Mouse (Mus musculus): ENCODE measurements around the gene Gm45716.
"Not testable (repeated sequence)": the region's sequence is repeated elsewhere in the genome, so short reads cannot be mapped to it uniquely, and the experiment has no call there.

Gm45716 gene

DNA sequence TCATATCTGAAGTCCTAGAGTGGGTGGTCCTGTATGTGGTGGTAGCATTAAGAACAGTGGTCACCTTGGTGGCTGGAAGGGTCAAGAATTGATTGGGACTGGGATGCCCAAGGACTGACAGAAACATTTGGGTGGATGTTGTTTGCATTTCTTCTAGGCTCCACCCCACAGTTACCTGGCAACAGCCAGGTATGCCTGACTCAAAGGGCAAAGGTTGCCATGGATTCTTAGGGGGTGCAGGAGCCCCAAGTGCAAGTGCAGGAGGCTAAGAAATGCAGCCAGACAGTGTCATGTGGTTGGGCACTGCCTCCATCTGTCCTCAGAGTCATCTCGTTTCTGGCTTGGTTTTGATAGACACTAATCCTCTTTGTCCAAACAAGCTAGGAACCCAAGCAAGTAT is 86.7 kb downstream of the Gm45716 start:
- in situ Hi-C loops (cut with MboI; ENCODE audit: unreplicated experiment in 2 of 2), result no loop called here

DNA sequence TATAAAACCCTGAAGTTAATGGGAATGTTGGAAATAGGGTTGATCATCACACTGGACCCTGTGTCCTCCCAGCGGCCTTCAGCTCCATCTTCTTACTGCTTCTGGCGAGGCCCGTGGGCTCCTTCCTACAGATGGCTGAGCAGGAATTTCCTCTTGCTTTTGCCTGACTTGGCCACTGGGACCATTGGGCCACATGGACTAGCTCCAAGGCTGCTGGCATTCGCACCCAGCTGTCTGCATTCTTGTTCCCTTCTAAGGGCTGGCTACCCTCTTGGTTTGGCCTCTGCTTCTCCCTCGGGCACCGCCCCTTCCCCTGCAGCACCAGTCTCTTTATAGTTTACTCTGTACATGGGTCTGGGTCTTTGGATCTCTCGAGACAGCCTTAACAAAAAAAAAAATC is 88.2 kb downstream of the Gm45716 start:
- in situ Hi-C loops (cut with MboI; ENCODE audit: unreplicated experiment in 2 of 2), result no loop called here

DNA sequence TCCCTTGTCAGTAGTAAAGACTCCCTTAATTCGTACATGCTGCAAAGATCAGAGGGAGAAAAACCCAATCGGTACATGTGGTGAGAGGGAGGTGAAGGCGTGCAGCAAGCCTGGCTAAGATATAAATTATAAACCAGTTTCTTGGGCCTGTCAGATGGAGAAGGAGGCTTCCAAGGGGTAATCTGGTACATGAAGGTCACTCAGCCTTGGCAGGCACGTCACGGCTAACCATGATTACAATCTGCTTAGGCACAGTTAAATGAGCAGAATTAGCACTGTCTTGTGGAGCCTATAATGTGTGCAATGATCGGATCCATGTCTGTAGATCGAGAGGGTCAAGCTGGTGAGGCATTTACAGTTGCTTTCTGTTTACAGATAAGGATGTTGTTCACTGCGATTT is 88.7 kb downstream of the Gm45716 start:
- in situ Hi-C loops (cut with MboI; ENCODE audit: unreplicated experiment in 2 of 2), result no loop called here

DNA sequence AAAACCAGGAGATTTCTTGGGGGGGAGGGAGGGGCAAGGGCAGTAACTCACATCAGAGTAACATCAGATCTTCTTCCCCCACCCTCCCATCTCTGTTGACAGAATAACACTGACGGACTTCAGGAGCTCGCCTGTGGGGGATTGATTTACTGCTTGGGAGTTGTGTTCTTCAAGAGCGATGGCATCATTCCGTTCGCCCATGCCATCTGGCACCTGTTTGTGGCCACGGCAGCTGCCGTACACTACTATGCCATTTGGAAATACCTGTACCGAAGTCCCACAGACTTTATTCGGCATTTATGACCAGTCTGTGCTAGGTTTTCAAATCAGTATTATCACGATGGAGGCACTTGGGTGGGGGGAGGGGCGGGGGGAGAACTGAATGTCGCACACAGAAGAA is 89.1 kb downstream of the Gm45716 start:
- in situ Hi-C loops (cut with MboI; ENCODE audit: unreplicated experiment in 2 of 2), result no loop called here

DNA sequence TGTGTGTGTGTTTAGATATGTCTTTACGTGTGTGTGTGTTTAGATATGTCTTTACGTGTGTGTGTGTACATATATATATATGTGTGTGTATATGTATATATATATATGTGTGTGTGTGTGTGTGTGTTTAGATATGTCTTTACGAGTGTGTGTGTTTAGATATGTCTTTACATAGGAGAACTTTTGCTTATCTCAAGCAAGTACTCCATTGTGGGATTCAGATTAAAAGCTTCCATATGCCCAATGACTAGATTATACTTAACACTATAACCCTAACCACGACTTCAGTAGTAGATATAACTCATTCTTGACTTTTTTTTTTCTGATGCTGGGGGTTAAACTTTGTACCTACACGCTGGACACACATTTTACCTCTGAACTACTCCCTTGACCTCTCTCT is 92.6 kb downstream of the Gm45716 start:
- in situ Hi-C loops (cut with MboI; ENCODE audit: unreplicated experiment in 2 of 2), result no loop called here

DNA sequence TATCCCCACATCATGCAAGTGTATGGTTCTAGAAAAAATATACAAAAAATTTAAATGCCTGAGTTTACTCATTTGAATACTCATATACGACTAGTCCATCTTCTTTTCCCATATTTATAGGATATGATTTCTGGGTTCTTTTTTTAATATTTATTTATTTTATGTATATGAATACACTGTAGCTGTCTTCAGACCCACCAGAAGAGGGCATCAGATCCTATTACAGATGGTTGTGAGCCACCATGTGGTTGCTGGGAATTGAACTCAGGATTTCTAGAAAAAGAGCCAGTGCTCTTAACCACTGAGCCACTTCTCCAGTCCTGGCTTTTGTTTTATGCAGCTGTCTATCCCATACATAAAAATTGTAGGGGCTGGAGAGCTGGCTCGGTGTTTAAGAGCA is 94.5 kb downstream of the Gm45716 start:
- in situ Hi-C loops (cut with MboI; ENCODE audit: unreplicated experiment in 2 of 2), result not testable (repeated sequence)

DNA sequence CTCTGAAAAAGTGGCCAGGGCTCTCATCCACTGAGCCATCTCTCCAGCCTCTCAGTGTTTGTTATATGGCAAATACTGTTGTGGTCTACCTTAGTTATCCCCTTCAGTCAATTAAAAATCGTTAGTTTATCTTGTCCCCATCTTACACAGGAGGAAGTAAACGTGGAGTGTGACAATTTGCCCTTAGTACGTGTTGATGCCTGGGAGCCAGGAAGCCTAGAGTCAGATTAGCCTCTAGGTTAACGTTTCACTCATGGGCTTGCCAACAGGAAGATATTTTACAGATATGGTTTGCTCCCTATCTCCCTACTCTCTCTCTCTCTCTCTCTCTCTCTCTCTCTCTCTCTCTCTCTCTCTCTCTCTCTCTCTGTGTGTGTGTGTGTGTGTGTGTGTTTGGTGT is 95.7 kb downstream of the Gm45716 start:
- in situ Hi-C loops (cut with MboI; ENCODE audit: unreplicated experiment in 2 of 2), result no loop called here

DNA sequence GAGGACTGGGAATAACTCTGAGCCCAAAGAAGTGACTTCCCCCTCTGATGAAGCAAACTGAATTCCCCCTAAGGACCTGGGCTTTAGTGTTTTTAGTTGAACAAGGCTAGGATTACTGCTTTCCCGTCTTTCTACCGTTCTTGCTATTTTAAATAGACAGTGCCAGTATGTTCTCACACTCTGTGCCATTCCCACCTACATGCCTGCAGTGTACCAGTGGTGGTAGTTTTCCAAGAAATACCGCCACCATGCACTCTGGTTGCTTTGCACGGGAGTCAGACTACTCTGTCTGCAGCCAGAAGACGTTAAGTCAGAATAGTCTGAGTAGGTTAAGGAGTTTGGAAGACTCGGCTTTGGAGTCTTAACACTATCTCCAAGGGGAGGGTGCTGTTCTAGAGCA is 96.1 kb downstream of the Gm45716 start:
- in situ Hi-C loops (cut with MboI; ENCODE audit: unreplicated experiment in 2 of 2), result no loop called here

DNA sequence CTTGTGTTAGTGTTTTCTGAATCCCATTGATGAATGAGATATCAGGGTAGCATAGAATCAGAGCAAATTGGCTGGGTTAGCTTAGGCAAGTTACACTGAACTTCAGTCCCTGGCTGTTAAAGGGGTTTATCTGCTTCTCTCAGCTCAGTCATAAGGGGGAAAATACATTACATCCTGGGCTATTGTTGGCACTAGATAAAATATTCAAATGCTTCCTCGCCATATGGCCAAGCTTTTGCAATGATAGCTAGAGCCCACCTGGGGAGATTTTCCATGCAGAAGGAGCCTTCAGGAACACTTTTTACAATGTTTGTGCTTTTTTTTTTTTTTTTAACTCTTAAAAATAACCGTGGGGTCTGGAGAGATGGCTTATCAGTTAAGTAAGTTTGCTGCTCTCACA is 96.6 kb downstream of the Gm45716 start:
- in situ Hi-C loops (cut with MboI; ENCODE audit: unreplicated experiment in 2 of 2), result no loop called here

DNA sequence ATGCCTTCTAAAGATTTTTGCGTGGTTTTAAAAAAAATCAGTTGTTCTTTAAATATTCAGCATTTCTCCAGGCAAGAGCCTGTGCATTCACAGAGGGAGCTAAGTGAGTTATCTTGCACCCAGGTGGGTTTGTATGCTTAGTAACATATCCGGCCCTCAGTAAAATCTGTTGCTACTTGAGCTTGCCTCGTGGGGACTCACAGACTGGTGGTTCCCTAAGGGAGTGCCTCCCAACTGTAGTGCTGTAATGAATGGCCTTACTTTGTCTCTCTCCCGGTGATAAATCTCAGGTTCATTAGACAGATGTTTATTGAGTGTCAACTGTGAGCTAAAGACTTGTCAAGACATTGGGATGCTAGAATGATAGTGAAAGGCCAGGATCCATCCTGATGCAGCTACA is 97.1 kb downstream of the Gm45716 start:
- in situ Hi-C loops (cut with MboI; ENCODE audit: unreplicated experiment in 2 of 2), result no loop called here

DNA sequence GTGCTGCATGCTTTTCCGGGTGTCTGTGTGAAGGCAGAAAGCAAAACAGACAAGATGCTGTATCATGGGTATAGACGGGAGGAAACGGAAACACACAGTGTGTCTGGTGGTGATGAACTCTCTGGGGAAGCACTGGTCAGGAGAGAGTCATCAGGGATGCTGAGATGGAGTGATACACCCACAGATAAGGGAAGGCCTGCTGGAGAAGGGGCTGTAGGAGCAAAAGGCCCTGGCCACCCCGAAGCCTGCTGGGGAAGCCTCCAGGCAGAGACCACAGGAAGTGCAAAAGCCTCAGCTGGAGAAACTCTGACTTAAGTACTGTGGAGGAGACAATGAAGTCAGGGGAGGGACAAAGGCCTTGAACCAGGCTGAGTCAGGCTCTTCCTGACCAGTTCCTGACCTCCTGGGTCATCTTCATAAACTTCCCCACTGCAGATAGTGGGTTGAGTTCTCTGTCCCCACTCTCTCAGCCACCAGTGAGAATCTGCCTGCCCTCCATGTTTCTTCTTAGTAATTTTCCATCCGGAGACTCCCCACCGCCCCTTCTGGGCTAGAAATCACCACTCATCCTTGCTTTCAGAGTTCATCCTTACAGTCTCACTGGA is 99.2 kb downstream of the Gm45716 start:
- in situ Hi-C loops (cut with MboI; ENCODE audit: unreplicated experiment in 2 of 2), result no loop called here

DNA sequence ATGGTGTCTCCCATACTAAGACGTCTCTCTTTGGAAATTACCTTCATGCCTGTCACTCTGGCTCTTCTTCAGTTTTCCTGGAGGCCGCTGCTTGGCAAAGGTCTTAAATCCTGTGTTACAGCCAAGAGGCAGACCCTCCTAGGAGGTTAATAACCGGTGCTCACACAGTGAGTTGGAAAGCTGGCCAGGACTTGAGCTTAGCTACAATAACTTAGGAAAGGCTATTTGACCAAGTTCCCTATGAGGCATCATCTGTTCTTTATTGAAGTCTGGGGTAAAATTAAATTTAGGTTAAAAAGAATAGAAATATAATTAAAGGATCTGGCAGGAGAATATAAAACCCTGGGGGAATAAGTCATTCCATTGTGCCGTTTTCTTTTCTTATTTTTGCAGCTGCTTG is 103.7 kb downstream of the Gm45716 start:
- in situ Hi-C loops (cut with MboI; ENCODE audit: unreplicated experiment in 2 of 2), result no loop called here

DNA sequence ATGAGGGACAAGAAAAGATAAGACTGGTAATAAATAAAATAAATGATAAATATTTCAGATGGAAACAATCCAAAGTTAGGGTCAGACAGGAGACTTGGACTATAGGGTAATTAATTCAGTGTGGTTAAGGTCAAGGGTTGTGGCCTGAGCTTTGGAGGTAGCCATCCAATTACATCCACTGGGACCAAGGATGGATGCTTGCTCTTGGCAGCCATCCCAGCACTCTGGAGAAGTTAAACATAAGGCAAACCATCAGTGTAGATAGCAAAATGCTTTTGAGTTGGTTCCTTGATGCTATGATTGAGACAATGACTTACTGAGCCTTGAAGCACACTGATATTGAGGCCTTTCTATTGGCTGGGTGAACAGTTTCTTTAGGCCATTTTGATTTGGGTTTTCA is 105.3 kb downstream of the Gm45716 start:
- in situ Hi-C loops (cut with MboI; ENCODE audit: unreplicated experiment in 2 of 2), result no loop called here

DNA sequence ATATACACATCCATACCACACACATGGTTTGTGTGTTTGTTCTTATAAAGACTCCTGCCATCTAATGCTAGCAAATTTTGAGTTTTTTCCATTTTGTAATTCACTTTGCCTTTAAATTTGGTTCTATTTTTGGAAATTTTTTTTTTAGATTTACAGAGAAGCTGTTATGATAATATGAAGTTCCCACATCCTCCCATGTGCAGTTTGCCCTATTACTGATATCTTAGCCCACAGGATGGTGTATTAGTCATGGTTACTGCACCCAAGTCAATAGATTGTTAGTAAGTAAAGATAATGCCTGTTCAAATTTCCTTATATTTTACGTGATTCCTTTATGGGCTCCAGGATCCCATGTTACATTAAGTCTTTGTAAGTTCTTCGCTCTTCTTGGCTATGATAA is 107.1 kb downstream of the Gm45716 start:
- in situ Hi-C loops (cut with MboI; ENCODE audit: unreplicated experiment in 2 of 2), result no loop called here
